Mouse (Mus musculus): Measurements from ENCODE around the gene Kctd15.

DNA sequence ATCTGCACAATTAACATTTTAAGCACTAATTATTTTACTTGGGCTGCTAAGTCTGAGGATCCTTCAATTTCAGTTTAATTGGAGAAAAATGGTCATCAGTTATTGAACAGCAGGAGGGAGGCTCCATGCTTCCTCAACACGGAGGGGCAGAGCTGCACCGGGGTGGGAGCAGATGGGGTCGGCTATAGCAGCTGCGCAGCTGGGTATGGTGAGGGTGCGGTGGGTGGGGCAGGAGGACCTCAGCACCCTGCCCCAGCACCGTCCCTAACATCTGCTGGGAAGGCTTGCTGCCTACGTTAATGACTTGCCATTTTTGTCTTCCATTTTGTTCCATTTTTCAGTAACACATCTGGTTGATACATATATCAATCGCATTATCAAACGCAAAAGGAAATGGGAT, 39.6 kb upstream of the Kctd15 start:
- TF ChIP-seq CTCF (IDR thresholded peaks at IDR 0.05; ENCODE audit: low read depth) = no peak
- TF ChIP-seq EP300 (IDR thresholded peaks at IDR 0.05; ENCODE audit: low read depth) = no peak
